Mouse (Mus musculus) B cell, adult (primary cell): ENCODE results near the gene Pde6h. TPM values are rescaled to one million over a fixed set of nuclear protein-coding genes. Genes with fewer than 3 reads are reported as not detected.

Source experiments
- total RNA-seq: library from RNA; stranded (reverse); gene quantifications from 4 replicates; pipeline ENCODE4 v1.2.4, GENCODE M21; 2023; ENCODE audit not compliant: inconsistent age

Pde6h gene
- total RNA-seq: 0.10 TPM in 1 of 4 replicates, not detected in the others

DNA sequence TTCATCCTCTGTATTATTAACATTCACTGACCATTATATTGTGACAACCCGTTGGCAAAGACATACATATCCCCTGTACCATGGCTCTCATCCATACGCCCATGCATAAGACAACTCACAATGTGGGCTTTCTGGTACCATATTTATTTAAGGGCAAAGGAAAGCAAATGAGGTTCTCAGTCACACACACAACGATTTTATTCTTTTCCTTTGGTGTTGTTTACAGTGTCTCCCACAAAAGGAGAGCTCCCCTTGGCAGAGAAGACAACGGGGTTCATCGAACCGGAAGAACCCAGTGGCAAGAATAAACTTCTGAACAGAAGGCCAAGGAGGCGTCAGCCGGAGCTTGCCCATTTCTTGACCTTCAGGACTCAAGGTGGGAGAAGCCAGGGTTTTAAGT, at the start of gene Pde6h:
Pde6h (plus strand) TSS at position 301 of the 400 bp plus-strand sequence.

DNA sequence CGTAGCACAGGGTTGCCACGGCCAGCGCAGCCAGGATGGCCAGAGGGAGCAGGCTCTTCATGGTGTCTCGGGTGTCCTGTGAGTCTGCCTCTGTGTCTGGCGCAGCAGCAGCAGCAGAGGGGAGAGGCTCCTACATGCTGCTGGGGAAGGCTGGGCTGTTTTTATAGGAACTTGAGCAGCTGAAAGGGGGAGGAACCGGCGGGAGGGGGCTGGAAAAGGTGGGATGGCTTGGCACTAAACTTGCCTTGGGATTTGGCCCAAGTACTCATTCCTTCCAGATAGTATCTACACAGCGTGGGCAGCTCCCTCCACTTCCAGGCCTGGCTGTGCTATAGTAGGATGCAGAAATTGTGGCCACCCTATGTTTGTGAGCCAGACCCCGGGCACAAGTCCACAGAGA, 48.0 kb upstream of the Pde6h start, which contains the start of gene Mgp:
Mgp (minus strand) TSS at position 154 of the 400 bp plus-strand sequence.

DNA sequence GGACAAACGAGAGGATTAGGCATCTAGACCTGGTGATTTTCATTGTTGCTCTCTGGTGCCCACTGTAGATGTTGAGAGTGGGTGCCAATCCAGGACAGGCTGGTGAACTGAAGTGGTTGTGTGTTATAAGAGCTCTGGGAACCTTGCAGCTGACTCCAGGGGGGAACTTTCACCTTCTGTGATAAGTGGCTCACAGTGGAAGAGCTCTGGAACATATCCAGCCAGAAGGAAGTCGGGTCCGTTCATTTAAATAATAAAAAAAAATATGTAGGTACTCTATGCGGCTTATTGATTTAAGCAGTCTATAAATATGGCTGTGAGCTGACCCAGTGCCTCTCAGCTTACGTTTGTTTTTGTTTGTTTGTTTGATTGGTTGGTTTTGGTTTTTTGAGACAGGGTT, 1.6 kb upstream of the Pde6h start, which contains the start of gene Erp27:
Erp27 (minus strand) TSS at position 101 of the 400 bp plus-strand sequence.

DNA sequence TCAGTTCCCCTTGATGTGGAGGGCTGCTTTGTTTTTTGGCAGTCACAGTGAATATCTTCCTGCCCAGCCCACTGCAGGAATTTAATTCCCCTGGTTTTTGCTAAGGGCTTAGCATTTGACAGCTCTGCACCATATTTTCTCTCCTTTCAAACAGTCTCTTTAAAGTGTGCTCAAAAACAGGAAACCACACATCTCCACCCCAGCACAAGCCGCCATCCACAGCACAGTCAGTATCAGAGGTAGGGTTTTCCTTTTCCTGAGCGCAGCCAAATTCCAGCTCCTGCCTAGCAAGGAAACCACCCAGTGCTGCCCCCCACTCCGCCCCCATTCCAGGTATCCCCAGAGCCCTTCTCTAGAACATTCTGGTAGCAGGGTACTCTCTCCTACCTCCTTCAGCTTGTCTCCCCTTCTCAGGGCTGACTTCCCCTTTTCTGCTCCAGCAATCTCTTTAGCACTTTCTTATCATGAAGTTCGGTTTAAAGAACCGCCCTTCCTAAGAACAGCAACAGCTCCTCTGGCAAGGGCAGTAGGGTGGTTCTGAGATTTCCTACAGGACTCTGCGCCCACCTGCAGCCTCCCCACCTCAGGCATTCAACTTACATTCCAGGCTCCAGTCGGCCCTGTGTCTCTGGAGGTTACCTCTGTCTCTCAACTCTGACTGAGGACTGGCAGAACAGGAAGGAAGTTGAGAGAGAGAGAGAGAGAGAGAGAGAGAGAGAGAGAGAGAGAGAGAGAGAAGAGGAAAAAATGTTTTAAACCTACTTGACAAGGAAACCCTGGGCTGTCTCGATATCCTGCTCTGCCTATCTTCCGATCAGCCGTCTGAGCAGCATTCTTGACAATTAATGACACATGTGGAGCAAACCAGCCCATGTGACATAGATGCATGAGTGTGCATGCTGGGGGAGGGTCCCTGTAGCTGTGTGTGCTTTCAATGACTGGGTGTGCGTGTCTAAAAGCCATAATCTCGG, 17.7 kb downstream of the Pde6h start, which contains the start of gene Arhgdib:
Arhgdib (minus strand) TSS at position 849 of the 971 bp plus-strand sequence.

Other genes with a start within 250 kb of the Pde6h start
- gene Gucy2c, start 142.1 kb upstream of the Pde6h start, total RNA-seq: 0.12 to 0.13 TPM in 2 of 4 replicates, not detected in the others
- gene Hist4h4, start 119.4 kb upstream of the Pde6h start, total RNA-seq: 16.2 to 18.0 TPM (median 17.3 TPM) in 4 replicates
- gene H2afj, start 115.6 kb upstream of the Pde6h start, total RNA-seq: 60.9 to 81.4 TPM (median 66.9 TPM) in 4 replicates
- gene BC049715, start 96.2 kb upstream of the Pde6h start, total RNA-seq: 2.9 to 6.8 TPM (median 4.8 TPM) in 4 replicates
- gene Wbp11, start 95.6 kb upstream of the Pde6h start, total RNA-seq: 216 to 249 TPM (median 231 TPM) in 4 replicates
- 0.29 TPM in 1 of 4 replicates, not detected in the others for gene Smco3, start 88.4 kb upstream of the Pde6h start, total RNA-seq
- gene Art4, start 66.1 kb upstream of the Pde6h start, total RNA-seq: 0.27 to 0.48 TPM (median 0.27 TPM) in 3 of 4 replicates, not detected in the other
- not detected in 4 replicates for gene Mgp, start 48.0 kb upstream of the Pde6h start, total RNA-seq
- gene Erp27, start 1.7 kb upstream of the Pde6h start, total RNA-seq: 10.3 to 15.9 TPM (median 12.8 TPM) in 4 replicates
- gene Arhgdib, start 18.1 kb downstream of the Pde6h start, total RNA-seq: 979 to 1,034 TPM (median 997 TPM) in 4 replicates
- gene Rerg, start 246.7 kb downstream of the Pde6h start, total RNA-seq: 0.22 to 0.58 TPM (median 0.45 TPM) in 3 of 4 replicates, not detected in the other